Mouse (Mus musculus): ENCODE data around the gene Klhl11. TPM values are rescaled to one million over a fixed set of nuclear protein-coding genes. Genes with fewer than 3 reads are reported as not detected.

Klhl11 gene
- polyA plus RNA-seq, 1 experiment from 2014 or later = 6.6 TPM

Small RNAs within 50 kb of the gene (microRNA-seq; reads per million reads assigned to microRNA genes)
- gene Gm27374 (not detected), gene Mir7116 (0.61 reads per million)

Other genes starting within 250 kb of the Klhl11 start
- gene Krt16, start 223.8 kb downstream of the Klhl11 start, polyA plus RNA-seq (2015; fragmentation: Nextera tagmentation; extraction: Ambion mirVana) = not detected in 2 replicates
- 2.3 and 3.0 TPM in 2 replicates for gene Krt17, start 211.7 kb downstream of the Klhl11 start, polyA plus RNA-seq (2015; fragmentation: Nextera tagmentation; extraction: Ambion mirVana)
- gene Krt42, start 202.9 kb downstream of the Klhl11 start, polyA plus RNA-seq (2015; fragmentation: Nextera tagmentation; extraction: Ambion mirVana) = not detected in 2 replicates
- gene Eif1, start 152.9 kb downstream of the Klhl11 start, polyA plus RNA-seq (2015; fragmentation: Nextera tagmentation; extraction: Ambion mirVana) = 1,570 and 1,681 TPM in 2 replicates
- not detected in 2 replicates for gene Gast, start 138.3 kb downstream of the Klhl11 start, polyA plus RNA-seq (2015; fragmentation: Nextera tagmentation; extraction: Ambion mirVana)
- 8.0 and 9.3 TPM in 2 replicates for gene Hap1, start 116.6 kb downstream of the Klhl11 start, polyA plus RNA-seq (2015; fragmentation: Nextera tagmentation; extraction: Ambion mirVana)
- 107 and 111 TPM in 2 replicates for gene Jup, start 75.0 kb downstream of the Klhl11 start, polyA plus RNA-seq (2015; fragmentation: Nextera tagmentation; extraction: Ambion mirVana)
- gene P3h4, start 57.9 kb downstream of the Klhl11 start, polyA plus RNA-seq (2015; fragmentation: Nextera tagmentation; extraction: Ambion mirVana) = 62.9 and 63.5 TPM in 2 replicates
- 112 and 119 TPM in 2 replicates for gene Fkbp10, start 57.0 kb downstream of the Klhl11 start, polyA plus RNA-seq (2015; fragmentation: Nextera tagmentation; extraction: Ambion mirVana)
- gene Nt5c3b, start 30.9 kb downstream of the Klhl11 start, polyA plus RNA-seq (2015; fragmentation: Nextera tagmentation; extraction: Ambion mirVana) = 104 and 110 TPM in 2 replicates
- gene Klhl10, start 30.8 kb downstream of the Klhl11 start, polyA plus RNA-seq (2015; fragmentation: Nextera tagmentation; extraction: Ambion mirVana) = 0.33 and 0.60 TPM in 2 replicates
- gene Acly, start 55.3 kb upstream of the Klhl11 start, polyA plus RNA-seq (2015; fragmentation: Nextera tagmentation; extraction: Ambion mirVana) = 67.8 and 69.7 TPM in 2 replicates
- gene Ttc25, start 72.9 kb upstream of the Klhl11 start, polyA plus RNA-seq (2015; fragmentation: Nextera tagmentation; extraction: Ambion mirVana) = 0.19 and 0.62 TPM in 2 replicates
- gene Cnp, start 102.2 kb upstream of the Klhl11 start, polyA plus RNA-seq (2015; fragmentation: Nextera tagmentation; extraction: Ambion mirVana) = 18.1 and 20.2 TPM in 2 replicates
- gene Nkiras2, start 146.5 kb upstream of the Klhl11 start, polyA plus RNA-seq (2015; fragmentation: Nextera tagmentation; extraction: Ambion mirVana) = 67.0 and 67.3 TPM in 2 replicates
- gene Dnajc7, start 147.4 kb upstream of the Klhl11 start, polyA plus RNA-seq (2015; fragmentation: Nextera tagmentation; extraction: Ambion mirVana) = 172 and 191 TPM in 2 replicates
- 0.09 and 0.51 TPM in 2 replicates for gene Zfp385c, start 219.7 kb upstream of the Klhl11 start, polyA plus RNA-seq (2015; fragmentation: Nextera tagmentation; extraction: Ambion mirVana)
- 1.5 and 1.9 TPM in 2 replicates for gene Dhx58, start 231.5 kb upstream of the Klhl11 start, polyA plus RNA-seq (2015; fragmentation: Nextera tagmentation; extraction: Ambion mirVana)
- gene Kat2a, start 239.7 kb upstream of the Klhl11 start, polyA plus RNA-seq (2015; fragmentation: Nextera tagmentation; extraction: Ambion mirVana) = 33.4 and 34.7 TPM in 2 replicates
- gene Hspb9, start 241.1 kb upstream of the Klhl11 start, polyA plus RNA-seq (2015; fragmentation: Nextera tagmentation; extraction: Ambion mirVana) = 0.21 TPM in 1 of 2 replicates, not detected in the other